Mouse (Mus musculus) erythroblast, embryonic 14.5 days (primary cell): Measurements from ENCODE around the gene Nol9. TPM values are rescaled to one million over a fixed set of nuclear protein-coding genes. Genes with fewer than 3 reads are reported as not detected.

Experiments
- H3K27me3 ChIP-seq: 2 replicates; pipeline ENCODE4 v1.6.1; 2012; ENCODE audit warnings: inconsistent platforms; ENCODE audit not compliant: control insufficient read depth
- H3K36me3 ChIP-seq: 2 replicates; pipeline ENCODE4 v1.6.1; 2012; ENCODE audit warnings: mild to moderate bottlenecking, inconsistent platforms; ENCODE audit not compliant: control insufficient read depth
- H3K4me1 ChIP-seq: 2 replicates; pipeline ENCODE4 v1.6.1; 2012; ENCODE audit warnings: inconsistent platforms; ENCODE audit not compliant: control insufficient read depth
- H3K4me3 ChIP-seq: replicated peaks from 2 replicates; pipeline ENCODE3; 2012; ENCODE audit warnings: moderate library complexity, mild to moderate bottlenecking, inconsistent platforms
- H3K9me3 ChIP-seq: 2 replicates; pipeline ENCODE4 v1.6.1; 2012; ENCODE audit warnings: low read length, inconsistent platforms, mixed read lengths; ENCODE audit not compliant: control insufficient read depth
- GATA1 ChIP-seq: IDR thresholded peaks from 2 replicates; pipeline ENCODE4 v1.6.1; 2012; ENCODE audit warnings: low read length, inconsistent platforms, mixed read lengths
- TAL1 ChIP-seq: IDR thresholded peaks from 3 replicates; pipeline ENCODE4 v1.6.1; 2012; ENCODE audit warnings: low read length, inconsistent platforms, mixed read lengths
- polyA plus RNA-seq: library from polyadenylated mRNA; stranded (reverse); fragments of >175 nt; gene quantifications from 2 replicates; pipeline ENCODE4 v1.2.3, GENCODE M21; 2012

Gene Nol9
- polyA plus RNA-seq, 1 experiment: 0.87 TPM

GRCm38 (mm10) chr4:152083611-152084220, 44.6 kb downstream of the Nol9 start:
- no peak for TF ChIP-seq TAL1
- no peak for TF ChIP-seq GATA1
- Histone ChIP-seq H3K27me3 (peaks cover 18% of the 10 kb centered on the region), H3K4me3 (no peak overlapping the region), H3K9me3 (peaks cover 6% of the 10 kb centered on the region), H3K36me3 (peaks cover 7% of the 10 kb centered on the region), H3K4me1 (peaks cover 38% of the 10 kb centered on the region)

GRCm38 (mm10) chr4:152084616-152085015, 45.5 kb downstream of the Nol9 start:
- Histone ChIP-seq H3K9me3 (peaks cover 6% of the 10 kb centered on the region), H3K27me3 (peaks cover 18% of the 10 kb centered on the region), H3K4me3 (no peak overlapping the region), H3K36me3 (peaks cover 16% of the 10 kb centered on the region), H3K4me1 (peaks cover 47% of the 10 kb centered on the region)
- TF ChIP-seq TAL1 (no peak), GATA1 (no peak)

DNA sequence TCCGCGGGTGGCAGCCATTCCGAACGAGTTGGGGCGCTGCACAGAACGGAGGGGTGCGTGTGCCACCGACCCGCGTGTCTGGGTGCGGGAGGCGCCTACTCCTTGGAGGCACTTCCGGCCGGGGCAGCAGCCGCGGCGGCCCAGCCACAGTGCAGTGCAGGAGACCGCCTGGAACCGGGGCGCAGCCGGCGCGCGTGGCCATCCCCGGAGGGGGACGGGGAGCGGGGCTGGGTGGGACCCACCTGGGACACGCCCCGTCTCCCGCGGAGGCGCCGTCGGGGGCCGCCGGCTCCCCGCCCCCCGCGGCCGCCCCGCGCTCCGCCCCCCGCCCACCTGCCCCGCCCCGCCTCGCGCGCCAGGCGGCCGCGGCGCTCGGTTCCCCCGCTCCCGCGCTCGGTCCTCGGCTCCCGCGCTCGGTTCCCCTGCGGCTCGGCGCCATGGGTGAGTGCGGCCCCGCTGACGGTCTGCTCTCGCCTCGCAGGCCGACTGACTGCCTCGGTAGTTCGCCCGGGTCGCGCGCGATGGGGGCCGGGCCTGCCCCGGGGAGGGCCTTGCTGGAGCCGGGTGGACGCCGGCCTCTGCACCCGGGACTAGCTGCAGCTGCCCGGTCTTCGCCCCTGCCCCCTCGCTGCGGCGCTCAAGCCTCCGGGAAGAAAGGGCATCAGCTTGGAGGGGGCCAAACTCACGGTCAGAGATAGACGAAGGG, 47.5 kb downstream of the Nol9 start:
- Histone ChIP-seq H3K4me1 (peaks cover 66% of the 10 kb centered on the region), H3K9me3 (peaks cover 6% of the 10 kb centered on the region), H3K36me3 (peaks cover 36% of the 10 kb centered on the region), H3K27me3 (peaks cover 18% of the 10 kb centered on the region), H3K4me3 (peak overlapping the region; percentile 85)
- no peak for TF ChIP-seq TAL1
- no peak for TF ChIP-seq GATA1

- Histone ChIP-seq H3K27me3 (peaks cover 18% of the 10 kb centered on the region), H3K4me1 (peaks cover 74% of the 10 kb centered on the region), H3K4me3 (peak overlapping the region; percentile 85), H3K9me3 (peaks cover 6% of the 10 kb centered on the region), H3K36me3 (peaks cover 41% of the 10 kb centered on the region)
- TF ChIP-seq GATA1 (peak; percentile 58; the same call in 1 of the 2 replicates), TAL1 (no peak)
These were observed 48.3 kb downstream of the Nol9 start for GRCm38 (mm10) chr4:152087211-152088081.

- H3K4me1 ChIP-seq: peaks cover 81% of the 10 kb centered on the region
- no peak for TF ChIP-seq TAL1
- no peak for TF ChIP-seq GATA1
- H3K27me3 ChIP-seq: peaks cover 18% of the 10 kb centered on the region
- peaks cover 6% of the 10 kb centered on the region for H3K9me3 ChIP-seq
- H3K36me3 ChIP-seq: peaks cover 44% of the 10 kb centered on the region
- peak overlapping the region; percentile 85 for H3K4me3 ChIP-seq
These were observed 49.0 kb downstream of the Nol9 start for GRCm38 (mm10) chr4:152088133-152088532.

DNA sequence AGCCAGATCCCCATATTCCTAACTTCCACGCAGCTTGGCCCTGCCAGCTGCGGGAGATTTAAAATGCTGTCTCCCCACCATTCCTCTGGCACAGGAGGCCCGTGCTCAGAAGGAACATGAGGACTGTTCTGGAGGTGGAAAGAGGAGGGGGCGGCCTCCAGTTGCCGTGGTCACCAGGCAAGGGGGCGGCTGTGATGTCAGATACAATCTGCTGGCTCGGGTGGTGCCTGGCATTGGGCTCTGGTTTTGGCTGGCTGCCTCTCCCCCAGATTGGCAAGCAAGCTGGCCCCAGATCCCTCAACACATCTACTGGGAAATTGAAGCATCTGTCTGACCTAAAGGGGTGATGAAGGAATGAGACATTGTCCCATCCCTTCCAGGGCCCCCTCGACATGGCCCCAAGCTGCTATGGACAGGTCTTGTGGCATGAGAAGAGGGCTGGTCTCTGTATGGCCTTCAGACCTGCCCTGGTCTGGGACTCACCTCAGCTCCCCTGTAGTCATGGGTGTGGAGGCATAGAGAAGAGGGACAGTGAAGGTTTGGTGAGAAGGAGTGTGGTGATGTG, 49.5 kb downstream of the Nol9 start:
- Histone ChIP-seq H3K9me3 (peaks cover 6% of the 10 kb centered on the region), H3K27me3 (peaks cover 17% of the 10 kb centered on the region)

DNA sequence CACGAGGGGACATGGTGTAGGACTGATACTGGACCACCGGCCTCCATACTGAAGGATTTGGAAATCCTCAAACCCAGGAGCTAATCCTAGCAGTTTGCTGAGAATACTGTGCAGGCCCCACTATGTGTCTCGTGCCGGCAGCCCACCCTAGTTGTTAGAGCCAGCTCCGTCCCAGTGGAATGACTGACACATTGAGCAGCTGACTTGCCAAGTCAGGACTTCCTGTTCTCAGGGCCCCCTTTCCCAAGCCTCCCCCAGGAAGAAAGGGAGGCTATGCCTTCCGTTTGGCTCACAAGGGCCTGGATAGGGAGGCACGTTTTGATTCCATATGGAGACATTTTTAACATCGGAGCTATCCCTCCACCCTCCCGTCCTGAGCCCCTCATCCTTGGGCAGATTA, 51.1 kb downstream of the Nol9 start:
- TF ChIP-seq GATA1 (no peak), TAL1 (no peak)
- Histone ChIP-seq H3K36me3 (peaks cover 61% of the 10 kb centered on the region), H3K27me3 (peaks cover 6% of the 10 kb centered on the region; the same call in 1 of the 2 replicates)

More for the DNA sequence above, 49.5 kb downstream of the Nol9 start:
- TF ChIP-seq GATA1: no peak
- no peak for TF ChIP-seq TAL1
- Histone ChIP-seq H3K4me1 (peaks cover 86% of the 10 kb centered on the region), H3K36me3 (peaks cover 49% of the 10 kb centered on the region), H3K4me3 (peak overlapping the region; percentile 85)

DNA sequence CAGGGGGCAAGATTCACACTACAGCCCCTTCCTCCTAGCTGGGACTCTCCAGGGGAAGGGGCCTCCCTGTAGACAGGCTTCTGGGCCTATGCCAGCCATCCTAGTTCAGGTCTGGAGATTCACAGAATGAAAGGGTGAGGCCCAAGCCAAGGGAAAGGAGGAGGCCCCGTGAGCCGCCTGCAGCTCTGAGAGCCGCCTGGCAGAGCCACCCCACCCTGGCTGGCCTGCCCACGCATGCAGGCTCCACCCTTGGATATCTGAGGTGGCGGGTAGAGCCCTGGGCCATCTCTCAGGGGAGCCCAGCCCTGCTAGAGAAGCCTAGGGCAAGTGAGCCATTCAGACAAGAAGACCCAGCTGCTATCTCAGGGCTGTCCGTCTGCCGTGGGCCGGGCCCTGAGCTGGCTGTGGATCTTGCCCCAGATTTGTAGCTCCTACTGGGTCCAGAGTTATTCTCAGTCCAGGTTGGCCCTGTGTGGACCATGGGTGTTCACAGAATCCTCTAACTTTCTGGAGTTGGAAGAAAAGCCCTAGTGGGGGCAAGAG, 53.7 kb downstream of the Nol9 start:
- peaks cover 94% of the 10 kb centered on the region for H3K4me1 ChIP-seq
- no peaks in the 10 kb centered on the region for H3K9me3 ChIP-seq
- TF ChIP-seq GATA1: 0 out of 2 replicates have a peak, but pooled peaks have one; percentile 12
- TF ChIP-seq TAL1: no peak
- no peaks in the 10 kb centered on the region for H3K27me3 ChIP-seq
- peak overlapping the region; percentile 71 for H3K4me3 ChIP-seq
- H3K36me3 ChIP-seq: peaks cover 70% of the 10 kb centered on the region

More for the DNA sequence above, 51.1 kb downstream of the Nol9 start:
- H3K9me3 ChIP-seq: peaks cover 6% of the 10 kb centered on the region
- H3K4me3 ChIP-seq: no peak overlapping the region
- H3K4me1 ChIP-seq: peaks cover 91% of the 10 kb centered on the region
